Mouse (Mus musculus) ES-Bruce4 (cell line): ENCODE measurements around the gene Psma6.

Experiments
- CTCF ChIP-seq: IDR thresholded peaks from one replicate; pipeline ENCODE4 v1.8.1; 2011; ENCODE audit warnings: low read depth, low read length
- POLR2A ChIP-seq: IDR thresholded peaks from one replicate; pipeline ENCODE4 v1.8.1; 2011; ENCODE audit warnings: low read length; ENCODE audit not compliant: insufficient read depth

DNA sequence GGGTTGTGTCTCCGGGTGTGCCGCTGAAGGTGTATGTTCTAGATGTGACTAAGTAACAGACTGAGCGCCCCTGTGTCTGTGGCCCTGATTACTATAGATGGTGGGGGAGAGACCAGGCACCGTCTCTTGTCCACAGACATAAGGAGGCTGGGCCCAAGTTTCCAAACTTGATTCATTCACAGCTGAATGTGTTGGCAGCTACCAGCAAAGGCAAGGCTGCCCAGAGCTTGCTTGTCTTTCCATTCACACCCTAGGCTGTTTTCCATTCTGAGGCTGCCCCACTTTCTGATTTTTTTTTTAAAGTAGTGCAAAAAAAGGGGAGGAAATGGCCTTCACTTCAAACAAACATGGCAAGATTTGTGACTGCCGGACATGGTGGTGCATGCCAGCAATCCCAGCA is 72.9 kb downstream of the Psma6 start:
- TF ChIP-seq POLR2A = no peak
- no peak for TF ChIP-seq CTCF
